Mouse (Mus musculus): Measurements from ENCODE around the gene Notch4. TPM values are rescaled to one million over a fixed set of nuclear protein-coding genes. Genes with fewer than 3 reads are reported as not detected.
"Not testable (repeated sequence)": the region's sequence is repeated elsewhere in the genome, so short reads cannot be mapped to it uniquely, and the experiment has no call there.

Gene Notch4
- polyA plus RNA-seq (2011; ENCODE audit: insufficient read length, low read depth, missing spikeins): 0.28 and 0.56 TPM in 2 replicates

- TF ChIP-seq POLR2A (IDR thresholded peaks at IDR 0.05; ENCODE audit: low read depth, low read length) (no peak), CTCF (IDR thresholded peaks at IDR 0.05; ENCODE audit: borderline replicate concordance, insufficient read depth, low read length) (no peak)
- peaks cover 4% of the 10 kb centered on the region; the same call in 1 of the 2 replicates for H3K4me1 ChIP-seq (ENCODE audit: control insufficient read depth, insufficient read depth, low read length)
- H3K4me3 ChIP-seq (ENCODE audit: insufficient read depth, low read length): no peak within 1 kb of the TSS
- H3K27ac ChIP-seq (ENCODE audit: insufficient read depth, low read length): no peak within 1 kb of the TSS
Observed at GRCm38 (mm10) chr17:34564003-34564421, at the start of gene Notch4. Gene Notch4 (plus strand): TSS chr17:34564268.

- H3K4me1 ChIP-seq (ENCODE audit: control insufficient read depth, insufficient read depth, low read length): no peaks in the 10 kb centered on the region
- no peak overlapping the region for H3K4me3 ChIP-seq (ENCODE audit: insufficient read depth, low read length)
- TF ChIP-seq CTCF (IDR thresholded peaks at IDR 0.05; ENCODE audit: borderline replicate concordance, insufficient read depth, low read length): no peak
- no peak for TF ChIP-seq POLR2A (IDR thresholded peaks at IDR 0.05; ENCODE audit: low read depth, low read length)
- no peak overlapping the region for H3K27ac ChIP-seq (ENCODE audit: insufficient read depth, low read length)
Observed at GRCm38 (mm10) chr17:34516514-34516913, 47.6 kb upstream of the Notch4 start.

- no peak within 1 kb of the TSS for H3K27ac ChIP-seq (ENCODE audit: insufficient read depth, low read length)
- TF ChIP-seq CTCF (IDR thresholded peaks at IDR 0.05; ENCODE audit: borderline replicate concordance, insufficient read depth, low read length) (no peak), POLR2A (IDR thresholded peaks at IDR 0.05; ENCODE audit: low read depth, low read length) (no peak)
- H3K4me3 ChIP-seq (ENCODE audit: insufficient read depth, low read length): no peak within 1 kb of the TSS
Observed at GRCm38 (mm10) chr17:34517252-34517651, 46.8 kb upstream of the Notch4 start, which contains the start of gene Btnl6. Gene Btnl6 (minus strand): TSS chr17:34517352.

GRCm38 (mm10) chr17:34517795-34518194 lies 46.3 kb upstream of the Notch4 start:
- H3K27ac ChIP-seq (ENCODE audit: insufficient read depth, low read length): no peak overlapping the region
- no peak overlapping the region for H3K4me3 ChIP-seq (ENCODE audit: insufficient read depth, low read length)
- no peaks in the 10 kb centered on the region for H3K4me1 ChIP-seq (ENCODE audit: control insufficient read depth, insufficient read depth, low read length)
- TF ChIP-seq CTCF (IDR thresholded peaks at IDR 0.05; ENCODE audit: borderline replicate concordance, insufficient read depth, low read length): no peak
- TF ChIP-seq POLR2A (IDR thresholded peaks at IDR 0.05; ENCODE audit: low read depth, low read length): no peak

More at GRCm38 (mm10) chr17:34517252-34517651, 46.8 kb upstream of the Notch4 start, which contains the start of gene Btnl6:
- H3K4me1 ChIP-seq (ENCODE audit: control insufficient read depth, insufficient read depth, low read length): no peaks in the 10 kb centered on the region

- H3K4me1 ChIP-seq (ENCODE audit: control insufficient read depth, insufficient read depth, low read length); H3K4me3 ChIP-seq (ENCODE audit: insufficient read depth, low read length); H3K27ac ChIP-seq (ENCODE audit: insufficient read depth, low read length): not testable (repeated sequence)
Observed at GRCm38 (mm10) chr17:34518571-34518970, 45.5 kb upstream of the Notch4 start.

GRCm38 (mm10) chr17:34519001-34519400 lies 45.1 kb upstream of the Notch4 start:
- H3K27ac ChIP-seq (ENCODE audit: insufficient read depth, low read length): no peak overlapping the region
- no peak overlapping the region for H3K4me3 ChIP-seq (ENCODE audit: insufficient read depth, low read length)
- H3K4me1 ChIP-seq (ENCODE audit: control insufficient read depth, insufficient read depth, low read length): no peaks in the 10 kb centered on the region
- TF ChIP-seq POLR2A (IDR thresholded peaks at IDR 0.05; ENCODE audit: low read depth, low read length) (no peak), CTCF (IDR thresholded peaks at IDR 0.05; ENCODE audit: borderline replicate concordance, insufficient read depth, low read length) (no peak)

GRCm38 (mm10) chr17:34532671-34533070 lies 31.4 kb upstream of the Notch4 start:
- Histone ChIP-seq H3K27ac (ENCODE audit: insufficient read depth, low read length) (no peak overlapping the region), H3K4me3 (ENCODE audit: insufficient read depth, low read length) (no peak overlapping the region), H3K4me1 (ENCODE audit: control insufficient read depth, insufficient read depth, low read length) (0 out of 2 replicates have a peak, but pooled peaks cover 2% of the 10 kb centered on the region)
- TF ChIP-seq POLR2A (IDR thresholded peaks at IDR 0.05; ENCODE audit: low read depth, low read length): no peak
- TF ChIP-seq CTCF (IDR thresholded peaks at IDR 0.05; ENCODE audit: borderline replicate concordance, insufficient read depth, low read length): no peak

- not testable (repeated sequence) for H3K27ac ChIP-seq (ENCODE audit: insufficient read depth, low read length); H3K4me3 ChIP-seq (ENCODE audit: insufficient read depth, low read length); H3K4me1 ChIP-seq (ENCODE audit: control insufficient read depth, insufficient read depth, low read length)
Observed at GRCm38 (mm10) chr17:34543567-34543966, 20.5 kb upstream of the Notch4 start.

GRCm38 (mm10) chr17:34546797-34547196 lies 17.3 kb upstream of the Notch4 start:
- TF ChIP-seq POLR2A (IDR thresholded peaks at IDR 0.05; ENCODE audit: low read depth, low read length) (no peak), CTCF (IDR thresholded peaks at IDR 0.05; ENCODE audit: borderline replicate concordance, insufficient read depth, low read length) (no peak)
- Histone ChIP-seq H3K4me3 (ENCODE audit: insufficient read depth, low read length) (no peak overlapping the region), H3K4me1 (ENCODE audit: control insufficient read depth, insufficient read depth, low read length) (no peaks in the 10 kb centered on the region), H3K27ac (ENCODE audit: insufficient read depth, low read length) (no peak overlapping the region)

GRCm38 (mm10) chr17:34547601-34548000 lies 16.5 kb upstream of the Notch4 start:
- no peak for TF ChIP-seq CTCF (IDR thresholded peaks at IDR 0.05; ENCODE audit: borderline replicate concordance, insufficient read depth, low read length)
- Histone ChIP-seq H3K4me3 (ENCODE audit: insufficient read depth, low read length) (no peak overlapping the region), H3K4me1 (ENCODE audit: control insufficient read depth, insufficient read depth, low read length) (no peaks in the 10 kb centered on the region), H3K27ac (ENCODE audit: insufficient read depth, low read length) (no peak overlapping the region)

GRCm38 (mm10) chr17:34549156-34549555 lies 14.9 kb upstream of the Notch4 start:
- Histone ChIP-seq H3K4me1 (ENCODE audit: control insufficient read depth, insufficient read depth, low read length) (no peaks in the 10 kb centered on the region), H3K27ac (ENCODE audit: insufficient read depth, low read length) (no peak overlapping the region), H3K4me3 (ENCODE audit: insufficient read depth, low read length) (no peak overlapping the region)
- TF ChIP-seq CTCF (IDR thresholded peaks at IDR 0.05; ENCODE audit: borderline replicate concordance, insufficient read depth, low read length) (no peak), POLR2A (IDR thresholded peaks at IDR 0.05; ENCODE audit: low read depth, low read length) (no peak)

Measured in embryonic fibroblast, embryonic 13.5 days (primary cell).